Mouse (Mus musculus): Measurements from ENCODE around the gene Rps11. TPM values are rescaled to one million over a fixed set of nuclear protein-coding genes. Genes with fewer than 3 reads are reported as not detected.

Rps11 gene
- total RNA-seq, 1 experiment: 1,746 TPM

DNA sequence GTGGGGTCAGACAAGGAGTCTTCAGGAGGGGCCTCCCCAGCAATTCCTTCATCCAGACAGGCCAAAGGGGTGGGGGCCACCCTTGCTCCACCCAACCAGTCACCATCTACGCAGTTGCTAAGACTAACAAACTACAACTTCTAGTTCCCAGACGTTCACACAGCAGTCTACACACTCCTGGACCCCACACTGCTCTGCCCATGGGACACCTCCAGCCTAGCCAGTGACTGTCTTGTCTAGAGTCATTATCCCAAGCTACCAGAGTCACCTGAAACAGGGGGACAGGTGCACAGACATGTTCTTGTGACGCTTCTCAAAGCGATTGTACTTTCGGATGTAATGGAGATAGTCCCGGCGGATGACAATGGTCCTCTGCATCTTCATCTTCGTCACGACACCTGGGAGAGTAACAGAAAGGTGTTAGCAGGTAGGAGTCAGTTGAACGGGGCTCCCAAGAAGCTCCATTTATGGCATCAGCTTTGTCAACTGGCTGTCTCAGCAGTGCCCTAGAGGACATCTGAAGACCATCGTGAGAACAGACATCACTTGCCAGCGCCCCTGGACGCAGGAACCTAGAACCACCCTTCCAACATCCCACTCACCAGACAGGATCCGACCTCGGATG, 1.6 kb downstream of the Rps11 start:
- Histone ChIP-seq H3K4me3 (ENCODE audit: insufficient read depth in 1 of 2, low read depth in 1 of 2, low read length in 2 of 2, poor library complexity in 1 of 2, severe bottlenecking in 1 of 2) (peak overlapping the region; percentile 93 to 98), H3K27ac (ENCODE audit: insufficient read depth, low read depth, low read length, poor library complexity, severe bottlenecking) (peak overlapping the region; percentile 6), H3K9ac (ENCODE audit: insufficient read depth, low read depth, low read length, poor library complexity, severe bottlenecking) (peak overlapping the region; percentile 99), H3K4me1 (ENCODE audit: control insufficient read depth in 2 of 2, insufficient read depth in 2 of 2, low read length in 2 of 2, poor library complexity in 1 of 2) (peaks cover 0 to 17% of the 10 kb centered on the region in 2 experiments; a peak in 2 of 4 replicates), H3K9me3 (ENCODE audit: control insufficient read depth, insufficient read depth, low read depth, low read length) (no peaks in the 10 kb centered on the region), H3K36me3 (ENCODE audit: control insufficient read depth, insufficient read depth, low read length, poor library complexity, severe bottlenecking) (peaks cover 65% of the 10 kb centered on the region)
- DNase-seq (ENCODE audit: low read depth, low spot score): no peak
- in situ Hi-C loops (cut with MboI; ENCODE audit: low sequenced_read_pairs in 2 of 2, unreplicated experiment in 2 of 2): no loop called here
- no peak for TF ChIP-seq HCFC1 (IDR thresholded peaks at IDR 0.05; ENCODE audit: borderline replicate concordance, insufficient read depth, low read length)
- no peak for TF ChIP-seq MAFK (IDR thresholded peaks at IDR 0.05; ENCODE audit: insufficient read depth, low read depth, low read length)
- no peak for TF ChIP-seq ZC3H11A (IDR thresholded peaks at IDR 0.05; ENCODE audit: borderline replicate concordance, low read depth, low read length)
- no peak for TF ChIP-seq CHD2 (IDR thresholded peaks at IDR 0.05; ENCODE audit: low read depth, low read length)
- TF ChIP-seq ZNF384 (IDR thresholded peaks at IDR 0.05; ENCODE audit: low read depth, low read length): no peak

DNA sequence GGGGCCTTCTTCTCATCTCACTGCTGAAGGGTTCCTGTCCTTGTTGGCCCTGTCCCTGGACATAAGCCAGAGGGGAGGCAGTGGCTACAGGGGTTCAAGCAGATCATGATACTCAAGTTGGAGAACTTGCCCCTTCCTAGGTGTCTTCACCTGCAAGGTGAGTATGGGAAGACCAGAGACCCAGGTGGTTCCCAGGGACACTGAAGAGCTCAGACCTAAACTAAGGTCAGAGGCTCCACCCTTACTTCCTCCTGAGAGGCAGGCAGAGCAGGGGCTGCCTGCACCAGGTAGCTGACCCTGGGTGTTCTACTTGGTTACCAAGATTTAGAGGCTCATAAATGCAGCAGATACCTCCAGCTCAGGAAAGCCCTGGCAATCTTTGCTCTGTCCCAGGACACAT, 2.3 kb downstream of the Rps11 start:
- Histone ChIP-seq H3K36me3 (ENCODE audit: control insufficient read depth, insufficient read depth, low read length, poor library complexity, severe bottlenecking) (peaks cover 60% of the 10 kb centered on the region), H3K9me3 (ENCODE audit: control insufficient read depth, insufficient read depth, low read depth, low read length) (no peaks in the 10 kb centered on the region), H3K9ac (ENCODE audit: insufficient read depth, low read depth, low read length, poor library complexity, severe bottlenecking) (peak overlapping the region; percentile 99; the same call in 1 of the 2 replicates), H3K27ac (ENCODE audit: insufficient read depth, low read depth, low read length, poor library complexity, severe bottlenecking) (peak overlapping the region; percentile 25; the same call in 1 of the 2 replicates), H3K4me3 (ENCODE audit: insufficient read depth in 1 of 2, low read depth in 1 of 2, low read length in 2 of 2, poor library complexity in 1 of 2, severe bottlenecking in 1 of 2) (peak overlapping the region in 1 of 2 experiments; percentile 98; a peak in 2 of 4 replicates), H3K4me1 (ENCODE audit: control insufficient read depth in 2 of 2, insufficient read depth in 2 of 2, low read length in 2 of 2, poor library complexity in 1 of 2) (peaks cover 0 to 19% of the 10 kb centered on the region in 2 experiments; a peak in 2 of 4 replicates)
- in situ Hi-C loops (cut with MboI; ENCODE audit: low sequenced_read_pairs in 2 of 2, unreplicated experiment in 2 of 2): no loop called here
- TF ChIP-seq HCFC1 (IDR thresholded peaks at IDR 0.05; ENCODE audit: borderline replicate concordance, insufficient read depth, low read length) (no peak), ZNF384 (IDR thresholded peaks at IDR 0.05; ENCODE audit: low read depth, low read length) (no peak), CHD2 (IDR thresholded peaks at IDR 0.05; ENCODE audit: low read depth, low read length) (no peak), MAFK (IDR thresholded peaks at IDR 0.05; ENCODE audit: insufficient read depth, low read depth, low read length) (no peak), ZC3H11A (IDR thresholded peaks at IDR 0.05; ENCODE audit: borderline replicate concordance, low read depth, low read length) (no peak)
- no peak for DNase-seq (ENCODE audit: low read depth, low spot score)

DNA sequence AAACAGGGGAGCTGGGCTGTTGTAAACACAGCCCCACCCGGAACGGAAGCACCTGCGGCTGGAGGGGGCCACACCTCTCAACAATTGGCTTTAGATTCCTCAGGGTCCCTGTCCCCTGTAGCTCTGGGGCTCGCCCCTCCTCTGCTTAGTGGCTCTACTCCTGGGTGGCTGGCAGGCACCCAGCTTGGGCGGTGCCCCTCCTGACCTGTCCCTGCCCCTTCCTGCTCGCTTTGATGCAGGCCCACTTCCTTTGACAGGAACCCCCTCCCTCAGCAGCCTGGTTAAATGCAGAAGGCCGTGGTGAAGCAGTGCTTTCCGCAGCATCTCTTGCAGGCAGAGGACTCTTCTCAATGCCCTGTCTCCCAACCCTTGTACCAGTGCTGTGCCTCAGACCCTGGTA, 2.8 kb downstream of the Rps11 start:
- peak overlapping the region in 1 of 2 experiments; percentile 98; a peak in 1 of 4 replicates for H3K4me3 ChIP-seq (ENCODE audit: insufficient read depth in 1 of 2, low read depth in 1 of 2, low read length in 2 of 2, poor library complexity in 1 of 2, severe bottlenecking in 1 of 2)
- H3K9ac ChIP-seq (ENCODE audit: insufficient read depth, low read depth, low read length, poor library complexity, severe bottlenecking): peak overlapping the region; percentile 99; the same call in 1 of the 2 replicates
- H3K4me1 ChIP-seq (ENCODE audit: control insufficient read depth in 2 of 2, insufficient read depth in 2 of 2, low read length in 2 of 2, poor library complexity in 1 of 2): peaks cover 0 to 19% of the 10 kb centered on the region in 2 experiments; a peak in 2 of 4 replicates
- H3K36me3 ChIP-seq (ENCODE audit: control insufficient read depth, insufficient read depth, low read length, poor library complexity, severe bottlenecking): peaks cover 54% of the 10 kb centered on the region
- no peak for DNase-seq (ENCODE audit: low read depth, low spot score)
- H3K27ac ChIP-seq (ENCODE audit: insufficient read depth, low read depth, low read length, poor library complexity, severe bottlenecking): peak overlapping the region; percentile 25; the same call in 1 of the 2 replicates
- in situ Hi-C loops (cut with MboI; ENCODE audit: low sequenced_read_pairs in 2 of 2, unreplicated experiment in 2 of 2): no loop called here
- no peaks in the 10 kb centered on the region for H3K9me3 ChIP-seq (ENCODE audit: control insufficient read depth, insufficient read depth, low read depth, low read length)
- TF ChIP-seq MAFK (IDR thresholded peaks at IDR 0.05; ENCODE audit: insufficient read depth, low read depth, low read length) (no peak), ZC3H11A (IDR thresholded peaks at IDR 0.05; ENCODE audit: borderline replicate concordance, low read depth, low read length) (no peak), HCFC1 (IDR thresholded peaks at IDR 0.05; ENCODE audit: borderline replicate concordance, insufficient read depth, low read length) (no peak), ZNF384 (IDR thresholded peaks at IDR 0.05; ENCODE audit: low read depth, low read length) (no peak), CHD2 (IDR thresholded peaks at IDR 0.05; ENCODE audit: low read depth, low read length) (no peak)

DNA sequence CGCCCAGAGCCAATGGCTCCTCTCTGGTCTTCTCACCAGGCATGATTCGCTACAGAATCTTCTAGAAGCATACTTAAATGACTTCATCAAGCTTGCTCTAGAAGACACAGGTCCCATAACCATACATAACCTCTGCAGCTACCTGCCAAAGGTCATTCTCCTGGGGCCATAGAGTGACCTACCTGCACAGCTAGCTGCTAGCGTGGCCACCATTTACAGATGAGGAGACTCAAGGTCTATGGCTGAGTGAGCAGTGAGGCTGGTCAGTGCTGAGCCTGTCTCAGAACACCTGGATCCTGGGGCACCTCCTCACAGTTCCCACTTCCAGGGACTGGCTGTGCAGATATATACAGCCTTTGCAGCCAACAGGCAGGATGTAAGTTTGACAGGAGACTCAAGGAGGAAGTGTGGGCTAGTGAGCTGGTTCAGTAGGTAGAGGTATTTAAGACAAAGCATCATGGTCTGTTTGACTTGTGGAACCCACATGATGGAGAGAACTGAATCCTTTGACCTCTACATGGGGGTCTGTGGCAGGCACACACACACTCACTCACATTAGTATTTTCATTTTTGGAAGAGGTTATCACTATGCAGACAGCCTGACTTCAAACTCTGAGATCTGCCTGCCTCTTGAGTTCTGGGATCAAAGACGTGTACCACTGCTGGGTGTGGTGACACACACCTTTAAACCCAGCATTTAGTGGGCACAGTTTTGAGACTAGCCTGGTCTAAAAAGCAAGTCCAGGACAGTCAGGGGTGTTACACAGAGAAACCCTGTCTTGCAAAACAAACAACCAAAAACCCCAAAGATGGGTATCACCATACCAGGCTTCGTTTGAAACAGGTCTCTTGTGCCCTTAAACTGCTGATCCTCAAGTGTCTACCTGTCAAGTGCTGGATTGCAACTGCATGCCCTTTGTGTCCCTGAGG, 4.2 kb downstream of the Rps11 start:
- TF ChIP-seq MAFK (IDR thresholded peaks at IDR 0.05; ENCODE audit: insufficient read depth, low read depth, low read length) (no peak), ZNF384 (IDR thresholded peaks at IDR 0.05; ENCODE audit: low read depth, low read length) (no peak), HCFC1 (IDR thresholded peaks at IDR 0.05; ENCODE audit: borderline replicate concordance, insufficient read depth, low read length) (no peak), ZC3H11A (IDR thresholded peaks at IDR 0.05; ENCODE audit: borderline replicate concordance, low read depth, low read length) (no peak), CHD2 (IDR thresholded peaks at IDR 0.05; ENCODE audit: low read depth, low read length) (no peak)
- Histone ChIP-seq H3K9ac (ENCODE audit: insufficient read depth, low read depth, low read length, poor library complexity, severe bottlenecking) (no peak overlapping the region), H3K9me3 (ENCODE audit: control insufficient read depth, insufficient read depth, low read depth, low read length) (no peaks in the 10 kb centered on the region), H3K4me1 (ENCODE audit: control insufficient read depth in 2 of 2, insufficient read depth in 2 of 2, low read length in 2 of 2, poor library complexity in 1 of 2) (peaks cover 0 to 19% of the 10 kb centered on the region in 2 experiments; a peak in 2 of 4 replicates), H3K4me3 (ENCODE audit: insufficient read depth in 1 of 2, low read depth in 1 of 2, low read length in 2 of 2, poor library complexity in 1 of 2, severe bottlenecking in 1 of 2) (no peak overlapping the region), H3K27ac (ENCODE audit: insufficient read depth, low read depth, low read length, poor library complexity, severe bottlenecking) (peak overlapping the region; percentile 48; the same call in 1 of the 2 replicates), H3K36me3 (ENCODE audit: control insufficient read depth, insufficient read depth, low read length, poor library complexity, severe bottlenecking) (peaks cover 42% of the 10 kb centered on the region)
- no peak for DNase-seq (ENCODE audit: low read depth, low spot score)
- in situ Hi-C loops (cut with MboI; ENCODE audit: low sequenced_read_pairs in 2 of 2, unreplicated experiment in 2 of 2): no loop called here

All from ES-E14 (cell line).